Mouse (Mus musculus) splenic B cell, adult 2 months (primary cell): Measurements from ENCODE around the gene Sntn.

Experiments used
- DNase-seq: peaks from one replicate; pipeline ENCODE4 v3.0.0-alpha.2; 2011; ENCODE audit warnings: low read depth, low spot score
- H3K27me3 ChIP-seq: 2 replicates; pipeline ENCODE4 v1.6.1; 2012; ENCODE audit warnings: mild to moderate bottlenecking, low read length, moderate library complexity, mixed read lengths; ENCODE audit not compliant: control insufficient read depth, poor library complexity, insufficient read depth, severe bottlenecking
- H3K36me3 ChIP-seq: 2 replicates; pipeline ENCODE4 v1.6.1; 2012; ENCODE audit warnings: mild to moderate bottlenecking, low read length, moderate library complexity, mixed read lengths; ENCODE audit not compliant: control insufficient read depth, poor library complexity, insufficient read depth, severe bottlenecking

Gene Sntn

GRCm38 (mm10) chr14:13670576-13670975 is at the start of gene Sntn:
Gene Sntn (plus strand): TSS chr14:13670876.
- no peaks in the 10 kb centered on the region for H3K36me3 ChIP-seq
- H3K27me3 ChIP-seq = no peaks in the 10 kb centered on the region
- no peak for DNase-seq

- no peak for DNase-seq
- no peaks in the 10 kb centered on the region; the same call in 1 of the 2 replicates for H3K27me3 ChIP-seq
Observed at GRCm38 (mm10) chr14:13649865-13650264, 20.8 kb upstream of the Sntn start.

GRCm38 (mm10) chr14:13651039-13651438 is 19.6 kb upstream of the Sntn start:
- Histone ChIP-seq H3K27me3 (no peaks in the 10 kb centered on the region; the same call in 1 of the 2 replicates), H3K36me3 (no peaks in the 10 kb centered on the region)
- DNase-seq = no peak

More at GRCm38 (mm10) chr14:13649865-13650264, 20.8 kb upstream of the Sntn start:
- H3K36me3 ChIP-seq = no peaks in the 10 kb centered on the region

- DNase-seq = no peak
- H3K27me3 ChIP-seq = no peaks in the 10 kb centered on the region; the same call in 1 of the 2 replicates
- no peaks in the 10 kb centered on the region for H3K36me3 ChIP-seq
Observed at GRCm38 (mm10) chr14:13651541-13652298, 19.0 kb upstream of the Sntn start.

GRCm38 (mm10) chr14:13686716-13687115 is 16.0 kb downstream of the Sntn start:
- no peak for DNase-seq
- Histone ChIP-seq H3K36me3 (no peaks in the 10 kb centered on the region), H3K27me3 (no peaks in the 10 kb centered on the region)

- DNase-seq = no peak
- H3K27me3 ChIP-seq = no peaks in the 10 kb centered on the region
Observed at GRCm38 (mm10) chr14:13690426-13690825, 19.8 kb downstream of the Sntn start.

GRCm38 (mm10) chr14:13732263-13732662 is 61.6 kb downstream of the Sntn start:
- Histone ChIP-seq H3K36me3 (no peaks in the 10 kb centered on the region), H3K27me3 (no peaks in the 10 kb centered on the region)
- DNase-seq = no peak

More at GRCm38 (mm10) chr14:13690426-13690825, 19.8 kb downstream of the Sntn start:
- H3K36me3 ChIP-seq = no peaks in the 10 kb centered on the region
